Mouse (Mus musculus): Measurements from ENCODE around the gene Ppp1r3e.

GRCm38 (mm10) chr14:54866268-54866667 is 11.1 kb downstream of the Ppp1r3e start:
- TF ChIP-seq CTCF (IDR thresholded peaks at IDR 0.05; ENCODE audit: control insufficient read depth, insufficient read depth, insufficient replicate concordance, low read depth, low read length) (no peak), POLR2A (IDR thresholded peaks at IDR 0.05; ENCODE audit: control insufficient read depth, low read depth, low read length) (no peak)
